Mouse (Mus musculus): ENCODE results near the gene Glt1d1. TPM values are rescaled to one million over a fixed set of nuclear protein-coding genes. Genes with fewer than 3 reads are reported as not detected.

Gene Glt1d1
- polyA plus RNA-seq, 1 experiment from 2014 or later, result 0.63 TPM

- Histone ChIP-seq H3K9me3 (no peaks in the 10 kb centered on the region), H3K27me3 (replicated peaks) (peaks cover 5% of the 10 kb centered on the region), H3K9ac (no peak overlapping the region), H3K4me3 (replicated peaks) (no peak overlapping the region), H3K4me1 (replicated peaks) (no peaks in the 10 kb centered on the region), H3K27ac (no peak overlapping the region), H3K36me3 (no peaks in the 10 kb centered on the region), H3K4me2 (replicated peaks) (no peak overlapping the region)
- no peak for ATAC-seq
- WGBS, result 66% methylated on average over 4 of the region's 4 CpGs
These were observed 5.6 kb downstream of the Glt1d1 start for GRCm38 (mm10) chr5:127637622-127638021.

- Histone ChIP-seq H3K27me3 (replicated peaks) (peaks cover 4% of the 10 kb centered on the region; the same call in 1 of the 2 replicates), H3K4me2 (replicated peaks) (no peak overlapping the region), H3K4me3 (replicated peaks) (no peak overlapping the region), H3K9ac (no peak overlapping the region), H3K9me3 (no peaks in the 10 kb centered on the region), H3K27ac (no peak overlapping the region), H3K36me3 (no peaks in the 10 kb centered on the region), H3K4me1 (replicated peaks) (no peaks in the 10 kb centered on the region)
- no peak for ATAC-seq
- 79% methylated on average over 2 of the region's 2 CpGs for WGBS
These were observed 6.1 kb downstream of the Glt1d1 start for GRCm38 (mm10) chr5:127638177-127638576.

GRCm38 (mm10) chr5:127639067-127639605 lies 7.1 kb downstream of the Glt1d1 start:
- no peaks in the 10 kb centered on the region for H3K9me3 ChIP-seq
- H3K9ac ChIP-seq, result no peak overlapping the region
- no peaks in the 10 kb centered on the region for H3K27me3 ChIP-seq (replicated peaks)
- no peaks in the 10 kb centered on the region for H3K36me3 ChIP-seq
- no peak overlapping the region for H3K4me3 ChIP-seq (replicated peaks)
- ATAC-seq, result no peak
- WGBS, result 80% methylated on average over 6 of the region's 6 CpGs
- H3K27ac ChIP-seq, result no peak overlapping the region
- no peaks in the 10 kb centered on the region for H3K4me1 ChIP-seq (replicated peaks)
- H3K4me2 ChIP-seq (replicated peaks), result no peak overlapping the region

GRCm38 (mm10) chr5:127639635-127640034 lies 7.6 kb downstream of the Glt1d1 start:
- WGBS, result 90% methylated on average over 13 of the region's 13 CpGs
- Histone ChIP-seq H3K4me1 (replicated peaks) (no peaks in the 10 kb centered on the region), H3K9me3 (no peaks in the 10 kb centered on the region), H3K36me3 (no peaks in the 10 kb centered on the region), H3K27me3 (replicated peaks) (no peaks in the 10 kb centered on the region), H3K9ac (no peak overlapping the region), H3K4me2 (replicated peaks) (no peak overlapping the region), H3K27ac (no peak overlapping the region), H3K4me3 (replicated peaks) (no peak overlapping the region)
- no peak for ATAC-seq

DNA sequence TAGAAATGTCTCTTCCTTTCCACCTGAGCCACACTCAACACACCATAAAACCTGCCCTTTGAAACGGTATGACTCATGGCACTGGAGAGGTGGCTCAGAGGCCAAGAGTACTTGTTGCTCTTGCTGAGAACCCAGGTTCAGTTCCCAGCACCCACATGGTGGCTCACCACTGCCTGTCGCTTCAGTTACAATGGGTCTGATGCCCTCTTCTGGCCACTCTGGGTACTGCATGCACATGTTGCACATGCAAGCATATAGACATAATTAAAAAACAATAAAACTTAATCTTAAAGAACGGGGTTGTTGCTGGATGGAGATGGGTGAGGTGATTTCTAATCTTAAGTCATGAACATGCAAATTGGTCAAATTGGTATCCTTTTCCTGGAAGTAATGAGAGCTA lies 8.3 kb downstream of the Glt1d1 start:
- no peaks in the 10 kb centered on the region for H3K27me3 ChIP-seq (replicated peaks)
- no peaks in the 10 kb centered on the region for H3K4me1 ChIP-seq (replicated peaks)
- no peak overlapping the region for H3K4me3 ChIP-seq (replicated peaks)
- H3K9ac ChIP-seq, result no peak overlapping the region
- no peak overlapping the region for H3K4me2 ChIP-seq (replicated peaks)
- no peaks in the 10 kb centered on the region for H3K9me3 ChIP-seq
- no peaks in the 10 kb centered on the region for H3K36me3 ChIP-seq
- WGBS, result 91% methylated on average over 3 of the region's 3 CpGs
- H3K27ac ChIP-seq, result no peak overlapping the region
- ATAC-seq, result no peak

DNA sequence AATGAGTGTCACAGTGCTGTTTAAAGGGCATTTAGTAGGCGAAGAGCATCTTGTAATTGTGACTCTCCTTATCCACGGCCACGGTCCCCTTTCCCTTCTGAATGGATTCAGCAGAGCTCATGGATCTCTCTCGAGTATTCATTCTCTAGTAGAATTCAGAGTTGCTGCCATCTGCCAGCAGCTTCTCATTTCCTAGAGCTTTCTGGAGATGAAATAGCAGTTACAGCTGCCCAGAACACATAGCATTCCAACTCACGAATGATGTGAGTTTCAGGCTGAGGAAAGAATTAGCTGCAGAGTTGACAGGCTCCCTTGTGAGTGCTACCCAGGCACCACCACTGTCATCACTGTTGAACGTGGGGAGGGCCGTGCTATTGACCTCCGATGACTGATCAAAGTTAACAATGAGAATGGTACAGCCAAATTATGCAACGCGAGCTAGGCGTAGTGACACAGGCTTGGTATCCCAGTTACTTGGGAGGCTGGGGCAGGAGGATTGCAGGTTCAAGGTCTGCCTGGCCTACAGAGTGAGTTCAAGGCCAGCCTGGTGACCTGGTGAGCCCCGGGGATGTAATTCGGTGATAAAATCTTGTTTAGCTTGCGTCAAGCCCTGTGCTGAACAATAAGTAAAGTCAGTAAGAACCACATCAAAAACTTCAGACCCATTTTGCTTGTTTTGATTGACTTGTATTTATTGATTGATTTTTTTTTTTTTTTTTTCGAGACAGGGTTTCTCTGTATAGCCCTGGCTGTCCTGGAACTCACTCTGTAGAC lies 9.3 kb downstream of the Glt1d1 start:
- Histone ChIP-seq H3K27me3 (replicated peaks) (no peaks in the 10 kb centered on the region), H3K27ac (no peak overlapping the region), H3K4me3 (replicated peaks) (no peak overlapping the region), H3K9me3 (no peaks in the 10 kb centered on the region), H3K4me1 (replicated peaks) (no peaks in the 10 kb centered on the region), H3K36me3 (no peaks in the 10 kb centered on the region), H3K9ac (no peak overlapping the region), H3K4me2 (replicated peaks) (no peak overlapping the region)
- WGBS, result 92% methylated on average over 15 of the region's 15 CpGs
- ATAC-seq, result no peak

- H3K27me3 ChIP-seq (replicated peaks), result no peaks in the 10 kb centered on the region
- H3K9ac ChIP-seq, result no peak overlapping the region
- H3K9me3 ChIP-seq, result no peaks in the 10 kb centered on the region
- WGBS, result 66% methylated on average over 6 of the region's 6 CpGs
- H3K4me2 ChIP-seq (replicated peaks), result no peak overlapping the region
- H3K4me1 ChIP-seq (replicated peaks), result no peaks in the 10 kb centered on the region
- no peak for ATAC-seq
- no peaks in the 10 kb centered on the region for H3K36me3 ChIP-seq
- H3K27ac ChIP-seq, result no peak overlapping the region
- H3K4me3 ChIP-seq (replicated peaks), result no peak overlapping the region
These were observed 16.0 kb downstream of the Glt1d1 start for GRCm38 (mm10) chr5:127648046-127648445.

DNA sequence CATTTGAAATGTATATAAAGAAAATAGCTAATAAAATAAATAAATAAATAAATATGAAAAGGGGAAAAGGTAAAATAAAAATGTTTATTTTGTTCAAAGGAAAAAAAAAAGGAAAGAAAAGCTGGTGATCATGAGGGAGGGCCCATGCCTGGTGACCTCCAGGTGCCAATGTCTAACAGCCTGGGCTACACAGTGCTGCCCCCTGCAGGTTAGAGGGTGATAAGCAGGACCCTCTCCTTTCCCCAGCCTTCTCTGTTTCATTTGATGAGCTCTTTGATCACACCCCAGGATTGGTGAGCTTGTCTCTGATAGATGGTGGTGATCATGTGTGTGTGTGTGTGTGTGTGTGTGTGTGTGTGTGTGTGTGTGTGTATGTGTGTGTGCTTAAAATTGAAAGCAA lies 17.0 kb downstream of the Glt1d1 start:
- Histone ChIP-seq H3K27me3 (replicated peaks) (no peaks in the 10 kb centered on the region), H3K36me3 (no peaks in the 10 kb centered on the region), H3K9ac (no peak overlapping the region), H3K9me3 (no peaks in the 10 kb centered on the region), H3K4me2 (replicated peaks) (no peak overlapping the region), H3K27ac (no peak overlapping the region), H3K4me1 (replicated peaks) (no peaks in the 10 kb centered on the region), H3K4me3 (replicated peaks) (no peak overlapping the region)
- ATAC-seq, result no peak

DNA sequence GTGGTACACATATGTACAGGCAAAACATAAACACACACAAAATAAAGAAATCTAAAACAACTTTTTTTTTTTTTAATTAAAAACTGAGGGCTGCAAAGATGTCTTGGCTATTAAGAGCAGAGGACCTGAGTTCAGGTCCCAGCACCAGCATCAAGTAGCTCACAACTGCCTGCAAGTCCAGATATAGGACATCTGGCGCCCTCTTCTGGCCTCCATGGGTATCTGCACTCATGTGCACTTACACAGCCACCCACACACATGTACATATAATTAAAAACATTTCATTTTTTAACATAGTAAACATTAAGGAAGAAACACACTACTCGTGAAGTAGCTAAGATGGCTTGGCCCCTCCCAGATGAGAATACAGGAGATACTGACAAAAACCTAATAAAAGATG lies 26.2 kb downstream of the Glt1d1 start:
- Histone ChIP-seq H3K4me2 (replicated peaks) (no peak overlapping the region), H3K9me3 (no peaks in the 10 kb centered on the region), H3K9ac (no peak overlapping the region), H3K27ac (no peak overlapping the region), H3K4me1 (replicated peaks) (no peaks in the 10 kb centered on the region), H3K36me3 (no peaks in the 10 kb centered on the region), H3K27me3 (replicated peaks) (no peaks in the 10 kb centered on the region), H3K4me3 (replicated peaks) (no peak overlapping the region)
- no peak for ATAC-seq
- 86% methylated on average over 2 of the region's 2 CpGs for WGBS

DNA sequence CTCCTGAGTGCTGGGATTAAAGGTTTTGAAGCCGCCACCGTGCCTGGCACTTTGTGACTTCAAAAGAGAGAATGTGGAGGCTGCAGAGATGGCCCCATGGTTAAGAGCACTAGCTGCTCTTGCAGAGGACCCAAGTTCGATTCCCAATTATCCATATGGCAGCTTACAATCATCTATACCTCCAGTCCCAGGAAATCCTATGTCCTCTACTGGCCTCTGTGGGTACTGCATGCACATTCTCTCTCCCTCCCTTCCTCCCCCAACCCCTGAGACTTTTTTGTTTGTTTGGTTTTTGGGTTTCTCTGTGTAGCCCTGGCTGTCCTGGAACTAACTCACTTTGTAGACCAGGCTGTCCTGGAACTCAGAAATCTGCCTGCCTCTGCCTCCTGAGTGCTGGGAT lies 27.2 kb downstream of the Glt1d1 start:
- 85% methylated on average over 3 of the region's 3 CpGs for WGBS
- H3K36me3 ChIP-seq, result no peaks in the 10 kb centered on the region
- ATAC-seq, result no peak
- no peaks in the 10 kb centered on the region for H3K27me3 ChIP-seq (replicated peaks)
- no peaks in the 10 kb centered on the region for H3K9me3 ChIP-seq
- no peaks in the 10 kb centered on the region for H3K4me1 ChIP-seq (replicated peaks)
- no peak overlapping the region for H3K9ac ChIP-seq
- H3K27ac ChIP-seq, result no peak overlapping the region
- no peak overlapping the region for H3K4me3 ChIP-seq (replicated peaks)
- H3K4me2 ChIP-seq (replicated peaks), result no peak overlapping the region

DNA sequence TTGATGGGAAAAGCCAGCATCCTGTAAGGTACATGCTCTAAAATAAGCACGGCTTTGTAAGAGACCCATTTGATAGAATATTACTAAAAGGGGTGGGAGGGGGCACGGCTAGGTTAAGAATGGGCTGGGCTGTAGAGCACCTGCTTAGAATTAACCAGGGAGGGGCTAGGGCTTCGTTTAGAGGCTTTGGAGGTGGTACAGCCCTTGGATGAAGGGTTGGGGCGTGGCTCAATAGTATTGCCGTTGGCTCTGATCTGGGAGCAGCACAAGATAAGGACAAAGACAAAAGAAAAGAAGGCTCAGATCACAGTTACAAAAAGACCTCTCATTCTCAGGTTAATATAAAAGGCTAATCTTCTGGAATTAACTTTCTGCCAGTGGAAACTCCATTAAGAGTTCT lies 28.2 kb downstream of the Glt1d1 start:
- WGBS, result 72% methylated on average over 5 of the region's 5 CpGs
- Histone ChIP-seq H3K27me3 (replicated peaks) (no peaks in the 10 kb centered on the region), H3K4me2 (replicated peaks) (no peak overlapping the region), H3K4me3 (replicated peaks) (no peak overlapping the region), H3K9me3 (no peaks in the 10 kb centered on the region), H3K4me1 (replicated peaks) (no peaks in the 10 kb centered on the region), H3K27ac (no peak overlapping the region), H3K9ac (no peak overlapping the region), H3K36me3 (no peaks in the 10 kb centered on the region)
- no peak for ATAC-seq

DNA sequence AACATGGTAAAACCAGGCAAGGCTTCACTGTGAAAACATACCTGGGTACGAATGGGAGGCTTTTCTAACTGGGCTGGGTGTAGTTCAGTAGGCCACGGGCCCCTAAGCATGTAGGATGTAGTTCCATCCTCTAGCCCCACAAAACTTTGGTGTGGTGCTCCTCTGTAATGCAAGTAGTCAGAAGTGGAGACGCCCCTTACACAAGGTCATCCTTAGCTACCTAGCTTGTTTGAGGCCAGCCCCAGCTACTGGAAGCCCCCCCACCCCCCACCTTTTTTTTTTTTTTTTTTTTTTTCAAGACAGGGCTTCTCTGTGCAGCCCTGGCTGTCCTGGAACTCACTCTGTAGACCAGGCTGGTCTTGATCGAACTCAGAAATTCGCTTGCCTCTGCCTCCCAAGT lies 28.9 kb downstream of the Glt1d1 start:
- H3K4me3 ChIP-seq (replicated peaks), result no peak overlapping the region
- no peak for ATAC-seq
- no peaks in the 10 kb centered on the region for H3K36me3 ChIP-seq
- H3K9ac ChIP-seq, result no peak overlapping the region
- whole genome bisulfite sequencing, result 90% methylated on average over 5 of the region's 5 CpGs
- no peaks in the 10 kb centered on the region for H3K9me3 ChIP-seq
- H3K27me3 ChIP-seq (replicated peaks), result no peaks in the 10 kb centered on the region
- H3K27ac ChIP-seq, result no peak overlapping the region
- H3K4me1 ChIP-seq (replicated peaks), result no peaks in the 10 kb centered on the region
- H3K4me2 ChIP-seq (replicated peaks), result no peak overlapping the region

- no peak overlapping the region for H3K4me2 ChIP-seq (replicated peaks)
- H3K4me3 ChIP-seq (replicated peaks), result no peak overlapping the region
- H3K36me3 ChIP-seq, result no peaks in the 10 kb centered on the region
- no peaks in the 10 kb centered on the region for H3K9me3 ChIP-seq
- H3K27ac ChIP-seq, result no peak overlapping the region
- H3K27me3 ChIP-seq (replicated peaks), result no peaks in the 10 kb centered on the region
- no peak overlapping the region for H3K9ac ChIP-seq
- no peak for ATAC-seq
- H3K4me1 ChIP-seq (replicated peaks), result no peaks in the 10 kb centered on the region
- 86% methylated on average over 8 of the region's 8 CpGs for WGBS
These were observed 41.9 kb downstream of the Glt1d1 start for GRCm38 (mm10) chr5:127673913-127674312.

Measured in intestine, embryonic 15.5 days (tissue).